Mouse (Mus musculus) embryonic facial prominence, embryonic 14.5 days (tissue): Measurements from ENCODE around the gene Med22. TPM values are rescaled to one million over a fixed set of nuclear protein-coding genes. Genes with fewer than 3 reads are reported as not detected.
"Not testable (repeated sequence)": the region's sequence is repeated elsewhere in the genome, so short reads cannot be mapped to it uniquely, and the experiment has no call there.

ENCODE experiments used
- ATAC-seq: fragments of 200-750 bp; cut with Nextera tagmentation; 2 replicates; pipeline ENCODE4 v1.8.0; 2017; ENCODE audit warnings: low read depth, moderate number of reproducible peaks, moderate TSS enrichment
- DNase-seq: peaks from one replicate; pipeline ENCODE4 v3.0.0-alpha.2; 2015; ENCODE audit warnings: low spot score
- H3K27ac ChIP-seq: fragments of 300-500 bp; sonication (generic); replicated peaks from 2 replicates; pipeline ENCODE4 v1.5.1; 2014; ENCODE audit warnings: low read depth, mild to moderate bottlenecking, low read length, moderate library complexity
- H3K27me3 ChIP-seq: fragments of 300-500 bp; sonication (generic); replicated peaks from 2 replicates; pipeline ENCODE4 v1.6.1; 2014; ENCODE audit warnings: low read length; ENCODE audit not compliant: control insufficient read depth, insufficient read depth
- H3K36me3 ChIP-seq: fragments of 300-500 bp; sonication (generic); 2 replicates; pipeline ENCODE4 v1.6.1; 2014; ENCODE audit warnings: low read length, mixed read lengths; ENCODE audit not compliant: control insufficient read depth, insufficient read depth
- H3K4me1 ChIP-seq: fragments of 300-500 bp; sonication (generic); 2 replicates; pipeline ENCODE4 v1.6.1; 2014; ENCODE audit warnings: antibody characterized with exemption, low read length; ENCODE audit not compliant: control insufficient read depth, insufficient read depth
- H3K4me2 ChIP-seq: fragments of 300-500 bp; sonication (generic); 2 replicates; pipeline ENCODE4 v1.6.1; 2014; ENCODE audit warnings: low read depth, mild to moderate bottlenecking, low read length, moderate library complexity, mixed read lengths
- H3K4me3 ChIP-seq: fragments of 300-500 bp; sonication (generic); 2 replicates; pipeline ENCODE4 v1.5.1; 2014; ENCODE audit warnings: low read depth, mild to moderate bottlenecking, low read length
- H3K9ac ChIP-seq: fragments of 300-500 bp; sonication (generic); 2 replicates; pipeline ENCODE4 v1.6.1; 2014; ENCODE audit warnings: low read depth, mild to moderate bottlenecking, low read length, moderate library complexity, mixed read lengths
- H3K9me3 ChIP-seq: fragments of 300-500 bp; sonication (generic); 2 replicates; pipeline ENCODE4 v1.6.1; 2016; ENCODE audit warnings: low read length; ENCODE audit not compliant: control insufficient read depth
- WGBS: fragments of 180-500 bp; shearing (Covaris S2); extraction: QIAGEN DNeasy Blood & Tissue Kit; methylation state at CpG from one replicate; pipeline ENCODE4 v1.1.7; 2014; 5-methylcytosine and 5-hydroxymethylcytosine counted together
- polyA plus RNA-seq: library from polyadenylated mRNA; unstranded; fragments of >200 nt; fragmentation: Nextera tagmentation; extraction: Ambion mirVana; gene quantifications from 2 replicates; pipeline ENCODE4 v1.2.1, GENCODE M21; 2014

Gene Med22
- polyA plus RNA-seq, 1 experiment from 2014 or later, result 30.6 TPM

GRCm38 (mm10) chr2:26901834-26902400, 8.6 kb downstream of the Med22 start:
- ATAC-seq (no peak), DNase-seq (no peak)
- H3K9ac ChIP-seq, result peak overlapping the region; percentile 80
- H3K36me3 ChIP-seq, result peaks cover 55% of the 10 kb centered on the region
- H3K4me3 ChIP-seq, result peak overlapping the region; percentile 75
- H3K4me1 ChIP-seq, result peaks cover 11% of the 10 kb centered on the region
- H3K27ac ChIP-seq, result peak overlapping the region; percentile 80
- peak overlapping the region; percentile 85 for H3K4me2 ChIP-seq
- WGBS, result 18% methylated on average over 7 of the region's 7 CpGs
- no peaks in the 10 kb centered on the region for H3K27me3 ChIP-seq
- H3K9me3 ChIP-seq, result no peaks in the 10 kb centered on the region

- 81% methylated on average over 1 of the region's 1 CpGs for WGBS
- Histone ChIP-seq H3K4me3 (no peak overlapping the region), H3K9me3 (no peaks in the 10 kb centered on the region), H3K27me3 (no peaks in the 10 kb centered on the region), H3K36me3 (peaks cover 53% of the 10 kb centered on the region), H3K4me2 (no peak overlapping the region), H3K4me1 (peaks cover 11% of the 10 kb centered on the region), H3K9ac (no peak overlapping the region), H3K27ac (no peak overlapping the region)
- ATAC-seq (no peak), DNase-seq (no peak)
These were observed 9.7 kb downstream of the Med22 start for GRCm38 (mm10) chr2:26900731-26901130.

DNA sequence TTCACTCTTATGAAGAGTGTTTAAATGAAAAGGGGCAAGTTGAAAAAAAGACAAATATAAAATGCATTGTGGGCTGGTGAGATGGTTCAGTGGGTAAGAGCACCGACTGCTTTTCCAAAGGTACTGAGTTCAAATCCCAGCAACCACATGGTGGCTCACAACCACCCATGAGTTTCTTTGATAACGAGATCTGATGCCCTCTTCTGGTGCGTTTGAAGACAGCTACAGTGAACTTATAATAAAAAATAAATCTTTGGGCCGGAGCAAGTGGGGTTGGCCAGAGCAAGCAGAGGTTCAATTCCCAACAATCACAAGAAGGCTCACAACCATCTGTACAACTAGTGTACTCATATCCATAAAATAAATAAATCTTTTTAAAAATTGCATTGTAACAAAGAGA, 14.6 kb downstream of the Med22 start:
- no peak for ATAC-seq

DNA sequence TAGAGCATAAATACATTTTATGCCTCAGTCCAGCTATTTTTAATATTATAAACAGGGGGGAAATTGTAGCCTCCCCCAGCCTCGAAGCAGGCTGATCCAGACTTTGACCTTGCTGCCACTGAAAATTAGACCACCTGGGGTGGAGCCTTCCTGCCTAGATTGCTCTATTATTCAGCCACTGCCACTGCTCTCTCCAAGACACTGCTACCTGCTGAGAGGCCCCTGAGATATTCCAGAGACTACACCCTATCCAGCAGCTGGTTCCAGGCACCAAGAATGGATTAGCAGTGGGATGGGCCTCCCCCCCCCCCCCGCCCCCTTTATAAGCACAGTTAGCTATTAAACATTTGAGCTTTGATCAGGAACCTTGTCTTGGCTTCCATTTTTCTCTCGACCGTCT, 24.3 kb downstream of the Med22 start:
- 69% methylated on average over 3 of the region's 4 CpGs for WGBS
- DNase-seq, H3K27ac ChIP-seq, H3K9ac ChIP-seq, H3K4me3 ChIP-seq, H3K27me3 ChIP-seq, H3K4me2 ChIP-seq, ATAC-seq, H3K4me1 ChIP-seq: not testable (repeated sequence)
- H3K36me3 ChIP-seq, result peaks cover 27% of the 10 kb centered on the region
- peaks cover 10% of the 10 kb centered on the region; the same call in 1 of the 2 replicates for H3K9me3 ChIP-seq

More for the DNA sequence above, 14.6 kb downstream of the Med22 start:
- Histone ChIP-seq H3K9ac (no peak overlapping the region), H3K4me3 (no peak overlapping the region), H3K4me2 (no peak overlapping the region), H3K9me3 (no peaks in the 10 kb centered on the region), H3K4me1 (no peaks in the 10 kb centered on the region), H3K36me3 (peaks cover 84% of the 10 kb centered on the region), H3K27me3 (no peaks in the 10 kb centered on the region), H3K27ac (no peak overlapping the region)
- 87% methylated on average over 4 of the region's 4 CpGs for WGBS
- DNase-seq, result no peak

DNA sequence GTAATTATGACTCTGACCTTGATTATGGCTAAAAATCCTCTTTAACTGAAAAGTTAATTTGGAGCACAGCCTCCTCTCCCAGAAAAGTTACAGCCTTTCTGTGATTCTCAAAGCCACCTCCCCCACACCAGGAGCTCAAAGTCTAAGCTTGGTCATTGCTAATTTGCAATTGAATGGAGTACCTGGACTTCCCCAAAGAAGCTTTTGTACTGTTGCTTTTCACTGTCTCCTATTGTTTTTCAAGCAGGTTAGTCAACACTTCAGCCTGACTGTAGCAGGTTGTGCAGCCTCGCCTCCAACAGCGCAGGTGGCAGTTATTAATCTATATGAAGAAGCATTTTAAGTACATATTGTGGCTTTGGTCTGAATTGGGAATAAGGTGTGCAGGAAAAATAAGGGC, 24.9 kb downstream of the Med22 start:
- not testable (repeated sequence) for H3K27ac ChIP-seq, H3K4me2 ChIP-seq, H3K9ac ChIP-seq, H3K27me3 ChIP-seq, DNase-seq, ATAC-seq, H3K4me1 ChIP-seq, H3K4me3 ChIP-seq
- peaks cover 21% of the 10 kb centered on the region for H3K36me3 ChIP-seq
- peaks cover 10% of the 10 kb centered on the region; the same call in 1 of the 2 replicates for H3K9me3 ChIP-seq
- 92% methylated on average over 2 of the region's 2 CpGs for WGBS

DNA sequence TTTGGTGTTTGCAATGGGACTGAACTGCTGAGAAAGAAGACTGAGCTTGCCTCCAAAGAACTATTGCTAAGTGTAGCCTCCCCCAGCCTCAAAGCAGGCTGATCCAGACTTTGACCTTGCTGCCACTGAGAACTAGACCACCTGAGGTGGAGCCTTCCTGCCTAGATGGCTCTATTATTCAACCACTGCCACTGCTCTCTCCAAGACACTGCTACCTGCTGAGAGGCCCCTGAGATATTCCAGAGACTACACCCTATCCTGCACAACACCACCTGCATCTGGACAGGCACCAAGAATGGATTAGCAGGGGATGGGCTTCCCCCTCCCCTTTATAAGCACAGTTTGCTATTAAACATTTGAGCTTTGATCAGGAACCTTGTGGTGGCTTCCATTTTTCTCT, 31.9 kb downstream of the Med22 start:
- H3K4me3 ChIP-seq, result no peak overlapping the region
- H3K4me2 ChIP-seq, result no peak overlapping the region
- no peaks in the 10 kb centered on the region for H3K36me3 ChIP-seq
- no peaks in the 10 kb centered on the region for H3K27me3 ChIP-seq
- DNase-seq, result no peak
- H3K27ac ChIP-seq, result no peak overlapping the region
- H3K4me1 ChIP-seq, result no peaks in the 10 kb centered on the region
- ATAC-seq, result no peak
- H3K9me3 ChIP-seq, result peaks cover 5% of the 10 kb centered on the region; the same call in 1 of the 2 replicates
- no peak overlapping the region for H3K9ac ChIP-seq

- no peaks in the 10 kb centered on the region for H3K9me3 ChIP-seq
- ATAC-seq, result no peak
- H3K4me1 ChIP-seq, result no peaks in the 10 kb centered on the region
- no peak overlapping the region for H3K4me2 ChIP-seq
- H3K27ac ChIP-seq, result no peak overlapping the region
- H3K9ac ChIP-seq, result no peak overlapping the region
- H3K36me3 ChIP-seq, result no peaks in the 10 kb centered on the region
- no peak for DNase-seq
- 60% methylated on average over 6 of the region's 6 CpGs for WGBS
- H3K27me3 ChIP-seq, result no peaks in the 10 kb centered on the region
- no peak overlapping the region for H3K4me3 ChIP-seq
These were observed 39.8 kb downstream of the Med22 start for GRCm38 (mm10) chr2:26870666-26871065.

GRCm38 (mm10) chr2:26864879-26865278, 45.6 kb downstream of the Med22 start, which contains the start of gene Abo:
Gene Abo, minus strand, starts transcription at chr2:26864979.
- no peak within 1 kb of the TSS for H3K4me3 ChIP-seq
- no peak within 1 kb of the TSS for H3K27ac ChIP-seq
- no peak within 1 kb of the TSS for H3K9ac ChIP-seq
- ATAC-seq (no peak), DNase-seq (no peak)
- H3K4me1 ChIP-seq, result no peaks in the 10 kb centered on the region
- WGBS, result 31% methylated on average over 3 of the region's 3 CpGs
- no peaks in the 10 kb centered on the region for H3K9me3 ChIP-seq
- no peaks in the 10 kb centered on the region for H3K36me3 ChIP-seq
- no peaks in the 10 kb centered on the region for H3K27me3 ChIP-seq
- no peak within 1 kb of the TSS for H3K4me2 ChIP-seq

- Histone ChIP-seq H3K9me3 (no peaks in the 10 kb centered on the region), H3K9ac (no peak overlapping the region), H3K36me3 (no peaks in the 10 kb centered on the region), H3K27me3 (no peaks in the 10 kb centered on the region), H3K4me1 (no peaks in the 10 kb centered on the region), H3K4me2 (no peak overlapping the region), H3K4me3 (no peak overlapping the region), H3K27ac (no peak overlapping the region)
- ATAC-seq (no peak), DNase-seq (no peak)
- WGBS, result 73% methylated on average over 3 of the region's 3 CpGs
These were observed 47.6 kb downstream of the Med22 start for GRCm38 (mm10) chr2:26862856-26863255.
